Mouse (Mus musculus): ENCODE measurements around the gene Usp22.
"Not testable (repeated sequence)": the region's sequence is repeated elsewhere in the genome, so short reads cannot be mapped to it uniquely, and the experiment has no call there.

The Usp22 gene

GRCm38 (mm10) chr11:61190776-61191175 lies 15.9 kb upstream of the Usp22 start:
- DNase-seq (ENCODE audit: low read depth, low spot score): no peak

GRCm38 (mm10) chr11:61183820-61184219 lies 9.0 kb upstream of the Usp22 start:
- no peak for DNase-seq (ENCODE audit: low read depth, low spot score)

DNA sequence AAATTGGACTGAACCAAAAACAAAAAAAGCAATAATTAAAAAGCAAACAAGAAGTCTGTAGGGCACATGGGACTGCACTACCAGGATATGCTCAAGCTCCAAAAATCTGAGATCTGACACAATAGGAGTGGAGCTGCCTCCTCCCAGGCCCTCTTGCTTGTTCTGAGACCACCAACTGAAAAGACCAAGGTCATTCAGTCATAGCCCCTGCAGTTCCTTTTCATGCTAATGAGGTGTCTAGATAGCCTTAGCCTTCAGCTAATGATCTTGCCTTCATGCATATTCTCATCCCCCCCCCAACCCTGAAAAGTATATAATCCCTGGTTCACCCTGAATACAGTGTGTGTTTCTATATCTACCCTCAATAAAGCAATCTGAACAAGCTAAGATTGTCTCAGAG lies 6.8 kb upstream of the Usp22 start:
- DNase-seq (ENCODE audit: low read depth, low spot score): no peak

DNA sequence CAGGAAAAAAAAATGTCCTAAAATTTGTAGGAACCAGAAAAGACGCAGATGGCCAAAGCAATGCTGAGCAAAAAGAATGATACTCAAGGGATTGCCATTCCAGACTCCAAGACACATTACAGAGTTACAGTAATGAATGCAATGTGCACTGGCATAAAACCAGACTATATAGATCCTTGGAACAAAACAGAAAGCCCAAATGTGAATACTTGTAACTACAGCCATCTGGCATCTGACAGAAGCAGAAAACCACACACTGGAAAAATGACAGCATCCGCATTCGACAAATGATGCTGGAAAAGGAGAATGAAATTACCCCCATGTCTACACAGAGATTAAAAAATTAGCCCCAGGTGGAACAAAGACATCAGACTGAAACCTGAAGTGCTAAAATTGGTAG lies 5.5 kb upstream of the Usp22 start:
- DNase-seq (ENCODE audit: low read depth, low spot score): no peak

- DNase-seq (ENCODE audit: low read depth, low spot score): no peak
Observed at GRCm38 (mm10) chr11:61176321-61176720, 1.5 kb upstream of the Usp22 start.

DNA sequence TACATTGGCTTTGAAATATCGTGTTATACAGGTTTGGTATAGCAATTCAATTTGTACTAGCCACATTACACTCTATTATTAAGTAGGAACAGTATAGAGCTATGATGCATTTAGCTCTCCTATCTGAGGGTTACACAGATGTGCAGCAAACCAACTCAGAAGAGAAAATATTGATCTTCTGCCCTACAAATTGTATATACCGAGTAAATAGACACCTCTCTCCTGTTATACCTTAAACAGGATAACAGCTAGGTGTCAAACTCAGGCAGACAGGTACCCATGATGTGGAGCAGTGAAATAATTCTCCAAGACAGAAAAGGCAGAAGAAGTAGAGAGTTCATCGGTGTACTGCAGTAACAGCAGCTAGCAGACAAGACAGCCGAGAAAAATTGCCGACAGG lies 923 bp upstream of the Usp22 start:
- no peak for DNase-seq (ENCODE audit: low read depth, low spot score)

- no peak for DNase-seq (ENCODE audit: low read depth, low spot score)
Observed at GRCm38 (mm10) chr11:61174291-61174820, 499 bp downstream of the Usp22 start.

DNA sequence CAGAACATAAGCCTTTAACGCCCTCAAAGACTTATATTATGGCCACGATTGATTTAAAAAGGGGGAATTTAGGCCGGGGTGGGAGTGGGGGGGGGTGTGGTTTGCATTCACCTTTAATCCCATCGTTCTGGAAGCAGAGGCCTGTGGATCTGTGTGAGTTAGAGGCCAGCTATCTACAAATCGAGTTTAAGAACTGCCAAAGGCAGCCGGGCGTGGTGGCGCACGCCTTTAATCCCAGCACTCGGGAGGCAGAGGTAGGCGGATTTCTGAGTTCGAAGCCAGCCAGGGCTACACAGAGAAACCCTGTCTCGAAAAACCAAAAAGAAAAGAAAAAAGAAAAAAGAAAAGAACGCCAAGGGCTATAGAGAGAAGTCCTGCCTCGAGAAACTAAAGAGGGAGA lies 1.4 kb downstream of the Usp22 start:
- DNase-seq (ENCODE audit: low read depth, low spot score): not testable (repeated sequence)

- DNase-seq (ENCODE audit: low read depth, low spot score): no peak
Observed at GRCm38 (mm10) chr11:61170184-61170583, 4.7 kb downstream of the Usp22 start.

DNA sequence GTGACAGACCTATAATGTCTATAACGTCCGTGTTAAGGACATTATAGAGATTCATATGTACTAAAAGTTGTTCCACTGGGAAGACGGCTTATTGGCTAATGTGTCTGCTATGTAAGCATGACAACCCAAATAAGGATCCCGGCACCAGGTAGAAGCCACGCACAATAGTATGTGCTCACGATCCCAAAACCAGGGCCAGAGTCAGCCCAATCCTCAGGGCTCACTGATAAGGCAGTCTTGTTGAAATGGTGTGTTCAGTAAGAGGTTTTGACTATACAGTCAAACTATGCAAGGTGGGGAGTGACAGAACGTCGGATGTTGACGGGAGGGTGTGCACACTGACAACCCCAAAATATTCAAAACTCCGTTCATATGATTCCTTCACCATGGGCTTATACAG lies 10.0 kb downstream of the Usp22 start:
- no peak for DNase-seq (ENCODE audit: low read depth, low spot score)

GRCm38 (mm10) chr11:61164366-61164765 lies 10.5 kb downstream of the Usp22 start:
- DNase-seq (ENCODE audit: low read depth, low spot score): no peak

DNA sequence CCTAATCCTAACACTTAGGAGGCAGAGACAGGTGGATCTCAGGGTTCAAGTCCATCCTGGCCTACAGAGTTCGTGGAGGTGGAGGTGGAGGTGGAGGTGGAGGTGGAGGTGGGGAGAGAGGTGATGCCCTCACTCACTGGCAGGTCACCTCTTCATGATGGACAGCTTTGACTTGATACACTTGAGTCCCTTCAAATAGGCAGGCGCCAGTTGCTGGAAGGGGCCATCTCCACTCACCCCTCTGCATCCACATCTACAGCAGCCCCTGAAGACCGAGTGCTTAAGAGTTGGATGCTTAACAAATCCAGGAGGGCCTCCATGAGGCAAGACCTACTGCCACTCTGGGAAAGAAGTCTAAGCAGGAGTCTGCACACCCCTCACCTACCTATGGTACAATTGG lies 11.5 kb downstream of the Usp22 start:
- no peak for DNase-seq (ENCODE audit: low read depth, low spot score)

DNA sequence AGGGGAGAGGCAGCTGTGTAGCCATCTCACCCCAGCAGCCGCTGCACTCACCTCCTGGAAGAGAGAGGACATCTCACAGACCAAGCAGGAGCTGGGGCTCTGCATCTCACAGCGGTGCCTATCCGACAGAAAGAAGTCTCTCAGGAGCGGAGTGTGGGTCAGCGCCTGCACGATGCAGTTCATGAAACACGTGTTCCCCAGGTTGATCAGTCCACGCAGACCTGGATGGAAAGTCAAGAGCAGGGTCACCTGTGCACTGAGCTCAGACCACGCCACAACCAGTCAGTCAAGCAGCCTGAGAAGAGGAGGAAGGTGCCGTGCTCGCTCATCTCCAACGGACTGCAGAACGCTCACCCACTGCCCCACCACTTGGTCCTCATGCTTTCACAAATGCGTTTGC lies 12.1 kb downstream of the Usp22 start:
- no peak for DNase-seq (ENCODE audit: low read depth, low spot score)

- no peak for DNase-seq (ENCODE audit: low read depth, low spot score)
Observed at GRCm38 (mm10) chr11:61161121-61161520, 13.7 kb downstream of the Usp22 start.

- peak; percentile 26 for DNase-seq (ENCODE audit: low read depth, low spot score)
Observed at GRCm38 (mm10) chr11:61159796-61160732, 14.8 kb downstream of the Usp22 start.

DNA sequence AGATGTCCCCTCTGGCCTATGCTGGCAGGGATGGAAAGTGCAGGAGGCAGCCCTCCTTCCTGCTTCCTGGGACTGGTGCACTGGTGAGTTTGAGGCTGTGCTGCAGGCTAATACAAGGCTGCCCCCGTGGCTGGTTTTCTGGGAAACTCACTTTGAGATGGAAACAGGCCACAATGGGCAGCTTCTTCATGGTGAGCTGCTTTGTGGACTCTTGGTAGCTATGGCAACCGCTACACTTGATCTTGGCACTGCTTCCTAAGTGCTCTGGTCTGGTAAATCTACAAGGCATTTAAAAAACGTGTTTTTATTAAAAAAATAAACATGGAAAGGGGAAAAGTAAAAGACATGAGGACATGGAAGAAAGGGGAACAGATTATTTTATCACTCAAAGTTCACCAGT lies 16.7 kb downstream of the Usp22 start:
- no peak for DNase-seq (ENCODE audit: low read depth, low spot score)

DNA sequence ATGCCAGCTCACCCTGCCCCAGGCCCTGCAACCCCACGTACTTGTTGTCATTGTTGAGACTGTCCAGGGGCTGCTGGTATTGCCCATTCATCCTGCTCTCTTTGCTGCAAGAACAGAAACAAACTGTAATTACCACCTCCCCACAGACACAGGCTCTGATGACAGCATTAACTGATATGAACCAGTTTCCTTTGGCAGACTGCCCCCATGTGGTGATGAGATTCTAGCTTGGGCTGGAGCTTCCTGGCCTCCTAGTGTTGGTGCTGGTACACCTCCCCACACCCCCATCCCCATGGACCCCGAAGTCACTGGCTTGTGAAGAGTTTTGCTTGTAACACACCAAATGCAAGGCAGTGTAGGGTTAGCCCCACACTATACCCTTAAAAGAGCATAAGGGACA lies 19.1 kb downstream of the Usp22 start:
- DNase-seq (ENCODE audit: low read depth, low spot score): peak; percentile 49

DNA sequence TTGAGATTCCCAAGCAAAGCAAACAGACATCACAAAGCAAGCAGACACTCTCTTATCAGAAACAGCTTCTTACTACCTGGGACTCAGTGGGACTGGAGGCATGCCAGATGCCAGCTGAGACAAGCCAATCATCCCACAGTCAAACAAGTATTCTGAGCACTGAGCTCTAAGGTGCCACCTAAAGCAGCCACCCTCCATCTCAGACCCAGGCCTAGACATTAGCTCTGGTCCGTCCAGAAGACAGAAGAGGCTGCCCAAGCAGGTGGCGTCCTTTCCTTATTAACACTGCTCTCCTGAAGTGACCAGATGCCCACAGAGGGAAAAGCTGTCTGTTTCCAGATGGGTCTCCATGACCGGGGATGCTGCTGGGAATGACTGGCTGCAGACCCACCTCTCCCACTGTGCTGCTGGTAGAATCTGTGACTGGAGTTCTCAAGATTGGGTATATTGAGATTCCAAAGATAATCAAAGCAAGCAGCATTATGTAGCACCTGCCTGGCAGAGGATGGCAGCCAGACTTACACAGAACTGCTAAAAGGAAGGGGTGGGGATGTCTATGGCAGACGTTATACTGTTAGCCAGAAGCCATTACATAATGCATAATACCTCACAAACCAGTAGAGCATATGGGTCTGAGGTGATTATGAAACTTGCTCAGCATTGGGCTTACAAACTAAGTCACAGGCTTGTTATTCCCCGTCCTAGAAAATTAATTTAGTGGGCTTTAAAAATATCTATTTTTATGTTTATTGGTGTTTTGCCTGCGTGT lies 24.4 kb downstream of the Usp22 start:
- DNase-seq (ENCODE audit: low read depth, low spot score): no peak

DNA sequence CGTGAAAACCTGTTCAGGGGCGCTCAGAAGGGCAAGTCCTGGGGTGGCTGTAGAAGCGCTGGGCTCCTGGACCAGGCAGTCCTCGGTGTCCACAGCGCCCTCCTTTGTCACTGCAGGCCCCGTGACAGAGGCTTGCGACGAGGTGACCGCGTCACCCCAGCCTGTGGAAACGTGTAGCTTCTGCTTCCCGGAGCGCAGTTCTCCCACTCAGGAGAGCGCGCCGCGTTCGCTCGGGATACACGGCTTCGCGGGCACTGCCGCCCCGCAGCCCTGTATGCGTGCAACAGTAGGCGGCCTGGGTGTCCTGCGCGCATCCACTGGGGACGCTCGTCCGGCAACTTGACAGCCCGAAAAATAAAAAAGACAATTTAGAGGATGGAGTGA lies 27.6 kb downstream of the Usp22 start:
- no peak for DNase-seq (ENCODE audit: low read depth, low spot score)

GRCm38 (mm10) chr11:61146645-61147299 lies 28.1 kb downstream of the Usp22 start:
- no peak for DNase-seq (ENCODE audit: low read depth, low spot score)

DNA sequence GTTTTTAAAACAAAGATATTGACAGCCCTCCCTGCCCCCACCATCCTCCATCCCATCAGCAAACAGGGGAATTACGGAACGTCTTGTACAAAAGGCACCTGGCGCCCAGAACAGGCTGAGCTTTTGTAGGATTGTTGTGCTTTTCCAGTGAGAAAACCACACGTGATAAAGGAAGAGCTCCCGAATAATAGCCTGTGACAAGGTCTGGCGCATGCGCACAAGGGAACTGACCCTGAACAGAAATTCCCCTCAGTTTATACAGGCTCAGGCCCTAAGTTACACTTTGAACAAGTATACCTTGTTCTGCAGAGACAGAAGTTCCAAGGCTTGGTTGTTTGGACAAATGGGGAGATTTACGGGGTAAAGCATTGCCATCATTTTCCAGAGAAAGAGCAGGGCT lies 29.3 kb downstream of the Usp22 start:
- DNase-seq (ENCODE audit: low read depth, low spot score): no peak

Data from CD4-positive helper T cell, adult 2 months (primary cell).